Mouse (Mus musculus) kidney, adult 2 months (tissue): ENCODE measurements around the gene Bub3. TPM values are rescaled to one million over a fixed set of nuclear protein-coding genes. Genes with fewer than 3 reads are reported as not detected.
A peak's percentile ranks its signal among the peaks of the same experiment; 100 is the strongest.

Source experiments
- DNase-seq: peaks from one replicate; pipeline ENCODE4 v3.0.0; 2021
- H3K27ac ChIP-seq: fragments of 200-500 bp; 2 replicates; pipeline ENCODE4 v1.5.1; 2012; ENCODE audit warnings: low read depth, low read length, control low read depth, inconsistent platforms; ENCODE audit not compliant: insufficient read depth
- H3K27me3 ChIP-seq: fragments of 200-500 bp; replicated peaks from 2 replicates; pipeline ENCODE4 v1.6.1; 2012; ENCODE audit warnings: mild to moderate bottlenecking, moderate library complexity, low read length, inconsistent platforms; ENCODE audit not compliant: control insufficient read depth, insufficient read depth
- H3K36me3 ChIP-seq: fragments of 200-500 bp; 2 replicates; pipeline ENCODE4 v1.6.1; 2012; ENCODE audit warnings: mild to moderate bottlenecking, moderate library complexity, low read length, inconsistent platforms; ENCODE audit not compliant: control insufficient read depth, insufficient read depth
- H3K4me1 ChIP-seq: fragments of 200-500 bp; 2 replicates; pipeline ENCODE4 v1.6.1; 2011; ENCODE audit warnings: low read length; ENCODE audit not compliant: control insufficient read depth, insufficient read depth
- H3K4me3 ChIP-seq: fragments of 200-500 bp; 2 replicates; pipeline ENCODE4 v1.5.1; 2011; ENCODE audit warnings: mild to moderate bottlenecking, low read depth, low read length, control low read depth; ENCODE audit not compliant: insufficient read depth
- CTCF ChIP-seq: fragments of 200-500 bp; conservative IDR thresholded peaks from 2 replicates; pipeline ENCODE4 v1.5.1; 2011; ENCODE audit warnings: low read depth, mild to moderate bottlenecking, control low read depth, low read length, moderate library complexity, mixed read lengths; ENCODE audit not compliant: insufficient read depth, insufficient read length
- POLR2A ChIP-seq: fragments of 200-500 bp; IDR thresholded peaks from one replicate; pipeline ENCODE4 v1.6.1; 2011; ENCODE audit warnings: low read depth, low read length, control low read depth
- WGBS: fragments of 180-500 bp; shearing (Covaris S2); methylation state at CpG from one replicate; pipeline ENCODE4 v1.1.7; 2018; 5-methylcytosine and 5-hydroxymethylcytosine counted together
- polyA plus RNA-seq: library from polyadenylated mRNA; depleted of rRNA; stranded (reverse); fragments of >200 nt; gene quantifications from 2 replicates; pipeline ENCODE4 v1.2.3, GENCODE M21; 2012; rRNA removed

The Bub3 gene
- 50.4 and 51.2 TPM in 2 replicates for polyA plus RNA-seq

DNA sequence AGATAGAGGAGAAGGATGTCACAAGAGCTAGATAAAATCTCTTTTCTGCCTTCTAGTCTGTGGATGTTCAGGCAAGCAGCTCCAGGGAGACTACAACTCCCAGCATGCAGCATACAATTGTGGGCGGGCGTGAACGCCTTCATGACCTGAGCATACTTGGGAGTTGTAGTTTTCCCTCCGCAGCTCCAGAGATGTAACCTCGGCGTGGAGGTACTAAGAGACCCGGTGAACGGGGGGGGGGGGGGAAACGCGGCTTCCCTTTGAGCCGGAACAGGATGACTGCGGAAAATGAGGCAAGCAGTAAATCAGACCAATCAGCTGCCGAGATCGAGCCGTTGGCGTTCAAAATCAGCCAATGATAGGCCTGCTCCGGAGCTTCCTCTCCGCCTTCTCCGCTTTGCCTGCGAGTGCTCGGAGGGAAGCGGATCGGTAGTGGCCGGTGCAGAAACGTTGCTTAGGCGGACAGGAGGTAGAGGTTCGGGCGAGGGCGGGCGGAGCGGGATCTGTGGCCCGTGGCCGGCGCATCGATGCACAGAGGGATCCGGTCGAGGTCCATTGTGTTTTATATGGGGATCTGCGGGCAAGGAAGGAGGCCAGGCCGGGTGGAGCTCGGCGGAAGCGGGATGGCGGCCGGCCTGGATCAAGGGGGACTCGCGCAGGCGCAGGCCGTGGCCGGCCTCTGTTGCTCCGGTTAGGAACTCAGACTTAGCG, at the start of gene Bub3:
TSS of gene Bub3 (plus strand) at position 237 of the 711 bp plus-strand sequence.
- Histone ChIP-seq H3K27me3 (peaks cover 5% of the 10 kb centered on the region; the same call in 1 of the 2 replicates), H3K27ac (peak within 1 kb of the TSS; percentile 82), H3K36me3 (no peaks in the 10 kb centered on the region; the same call in none of the 2 replicates), H3K4me3 (peak within 1 kb of the TSS; percentile 90), H3K4me1 (0 out of 2 replicates have a peak, but pooled peaks cover 2% of the 10 kb centered on the region)
- under 1% methylated on average over 50 of the region's 51 CpGs for WGBS
- DNase-seq = peak; percentile 97
- no peak for TF ChIP-seq CTCF
- TF ChIP-seq POLR2A = peak; percentile 69

DNA sequence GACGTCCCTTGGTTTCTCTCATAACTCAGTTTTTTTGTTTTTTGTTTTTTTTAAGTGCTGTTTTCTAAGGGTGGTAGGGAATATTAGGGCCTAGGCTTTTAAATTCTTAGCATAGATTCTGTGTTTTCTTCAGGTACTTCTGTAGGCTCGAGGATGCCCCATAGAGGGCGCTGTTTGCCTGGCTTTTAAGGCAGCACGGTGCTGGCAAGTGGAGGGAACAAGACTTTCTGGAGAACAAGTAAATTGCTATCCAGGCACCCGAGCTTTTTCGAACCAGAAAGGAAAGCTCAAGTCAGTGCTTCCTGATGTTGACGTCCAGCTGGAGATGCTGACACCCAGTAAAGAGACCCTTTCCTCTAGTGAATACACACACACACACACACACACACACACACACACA, 20.0 kb upstream of the Bub3 start:
- Histone ChIP-seq H3K27ac (no peak overlapping the region), H3K4me3 (no peak overlapping the region), H3K4me1 (no peaks in the 10 kb centered on the region; the same call in 1 of the 2 replicates), H3K36me3 (no peaks in the 10 kb centered on the region), H3K27me3 (peaks cover 19% of the 10 kb centered on the region)
- 1% methylated on average over 7 of the region's 7 CpGs for WGBS
- DNase-seq = peak; percentile 85
- TF ChIP-seq CTCF (peak; percentile 87), POLR2A (no peak)

DNA sequence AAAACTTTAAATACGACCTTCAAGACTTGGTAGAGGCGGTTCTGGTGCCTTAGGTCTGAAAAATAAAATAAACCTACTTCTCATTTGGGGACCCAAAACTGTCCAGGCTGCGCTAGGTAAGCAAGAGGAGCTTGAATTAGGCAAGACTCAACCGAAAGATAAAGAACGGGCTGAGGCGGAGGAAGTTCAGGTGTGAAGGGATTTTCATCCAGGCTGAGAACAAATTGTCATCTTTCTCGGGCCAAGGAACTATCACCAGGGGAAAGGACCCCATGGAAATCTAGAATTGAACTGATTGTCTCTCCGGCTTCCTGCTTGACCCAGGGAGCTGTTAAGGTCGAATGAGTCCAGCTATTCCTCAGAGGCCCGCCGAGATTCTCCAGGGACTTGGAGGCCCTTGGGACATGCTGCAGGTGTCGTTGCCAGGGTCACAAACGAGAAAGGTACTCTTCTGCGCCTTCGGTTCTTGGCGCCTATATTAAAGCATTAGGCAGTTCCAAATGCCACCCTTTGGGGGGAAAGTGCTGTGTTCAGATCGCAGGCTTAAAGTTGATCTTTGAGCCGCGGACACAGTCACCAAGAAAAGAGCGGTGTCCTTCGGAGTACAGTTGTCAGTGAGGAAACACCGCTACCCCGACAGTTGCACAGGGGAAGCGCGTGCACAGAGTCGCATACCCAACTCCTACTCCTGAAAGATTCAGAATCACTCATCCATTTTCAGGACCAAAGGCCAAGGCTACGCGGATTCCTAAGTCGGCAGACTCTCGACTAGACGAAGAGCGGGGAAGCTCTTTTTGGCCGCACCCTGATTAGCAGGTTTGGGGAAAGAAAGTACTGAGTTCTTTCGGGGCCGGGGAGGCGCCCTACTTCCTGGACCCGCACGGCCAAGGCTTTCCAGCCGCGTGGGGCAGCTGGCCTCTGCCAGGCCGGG, 18.6 kb upstream of the Bub3 start:
- Histone ChIP-seq H3K27ac (no peak overlapping the region), H3K27me3 (peaks cover 19% of the 10 kb centered on the region), H3K4me1 (no peaks in the 10 kb centered on the region; the same call in 1 of the 2 replicates), H3K36me3 (no peaks in the 10 kb centered on the region), H3K4me3 (no peak overlapping the region)
- WGBS = 3% methylated on average over 41 of the region's 41 CpGs
- no peak for TF ChIP-seq CTCF
- TF ChIP-seq POLR2A = no peak
- peak; percentile 23 for DNase-seq

DNA sequence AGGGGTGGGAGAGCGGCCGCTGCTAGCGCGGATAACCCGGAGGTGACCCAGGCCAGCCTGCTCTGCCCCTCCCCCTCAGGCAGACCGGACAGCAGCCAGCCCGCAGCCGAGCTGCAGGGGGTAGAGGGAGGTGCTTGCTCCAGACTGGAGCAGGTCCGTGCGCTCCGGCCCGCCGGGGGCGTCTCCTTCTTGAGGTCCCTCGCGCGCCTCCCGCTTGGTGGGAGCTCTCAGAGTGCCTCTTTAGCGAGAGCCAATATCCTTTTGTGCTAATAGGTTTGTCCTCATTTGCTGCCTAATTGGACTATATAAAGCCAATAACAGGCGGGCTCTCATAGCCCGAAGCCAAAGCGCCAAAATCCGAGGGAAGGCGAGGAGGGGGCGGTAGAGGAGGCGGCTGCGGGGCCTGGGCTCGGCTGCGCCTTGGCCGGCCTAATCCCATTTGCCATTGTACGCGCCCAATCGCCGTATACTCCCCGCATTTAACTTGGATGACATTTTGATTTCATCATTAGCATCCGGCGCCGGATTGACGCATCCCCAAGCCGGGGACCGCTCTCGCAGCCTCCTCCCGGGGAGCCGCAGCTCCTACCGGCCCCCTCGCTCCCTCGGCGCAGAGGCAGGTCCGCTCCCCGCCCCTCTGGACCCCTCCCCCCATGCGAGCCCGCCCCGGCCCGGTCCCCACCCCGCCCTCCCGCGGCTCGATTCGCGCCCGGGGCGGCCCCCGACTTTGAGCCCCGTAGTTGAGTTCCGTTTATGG, 17.7 kb upstream of the Bub3 start, which contains the start of gene Hmx3:
TSS of gene Hmx3 (plus strand) at position 753 of the 757 bp plus-strand sequence.
- peak; percentile 25 for DNase-seq
- WGBS = 2% methylated on average over 64 of the region's 65 CpGs
- Histone ChIP-seq H3K27me3 (peaks cover 19% of the 10 kb centered on the region), H3K27ac (no peak within 1 kb of the TSS), H3K36me3 (no peaks in the 10 kb centered on the region), H3K4me3 (peak within 1 kb of the TSS; percentile 6; the same call in 1 of the 2 replicates), H3K4me1 (no peaks in the 10 kb centered on the region; the same call in 1 of the 2 replicates)
- TF ChIP-seq POLR2A = no peak
- no peak for TF ChIP-seq CTCF

DNA sequence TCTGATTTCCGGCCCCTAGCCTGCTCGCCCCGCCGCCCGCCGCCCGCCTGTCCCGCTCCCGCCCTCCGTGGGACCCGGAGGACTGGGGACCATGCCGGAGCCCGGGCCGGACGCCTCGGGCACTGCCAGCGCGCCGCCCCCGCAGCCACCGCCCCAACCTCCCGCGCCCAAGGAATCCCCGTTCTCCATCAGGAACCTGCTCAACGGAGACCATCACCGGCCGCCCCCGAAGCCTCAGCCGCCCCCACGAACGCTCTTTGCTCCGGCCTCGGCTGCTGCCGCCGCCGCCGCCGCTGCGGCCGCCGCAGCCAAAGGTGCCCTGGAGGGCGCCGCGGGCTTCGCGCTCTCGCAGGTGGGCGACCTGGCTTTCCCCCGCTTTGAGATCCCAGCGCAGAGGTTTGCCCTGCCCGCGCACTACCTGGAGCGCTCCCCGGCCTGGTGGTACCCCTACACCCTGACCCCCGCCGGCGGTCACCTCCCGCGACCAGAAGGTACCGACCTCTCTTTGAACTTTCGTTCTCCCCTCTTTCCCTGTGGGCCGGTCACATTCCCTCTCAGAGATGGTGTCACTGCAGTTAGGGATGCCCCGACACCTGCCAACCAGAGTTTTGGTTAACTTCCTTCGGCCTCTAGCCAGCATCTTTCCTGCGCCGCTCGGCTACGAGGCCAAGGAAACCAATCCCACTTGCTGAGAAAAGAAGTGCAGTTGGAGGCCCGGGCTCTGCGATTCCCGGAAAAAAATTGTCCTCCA, 17.0 kb upstream of the Bub3 start:
- Histone ChIP-seq H3K4me3 (no peak overlapping the region; the same call in 1 of the 2 replicates), H3K27me3 (peaks cover 20% of the 10 kb centered on the region), H3K27ac (no peak overlapping the region), H3K36me3 (no peaks in the 10 kb centered on the region), H3K4me1 (no peaks in the 10 kb centered on the region; the same call in 1 of the 2 replicates)
- no peak for DNase-seq
- WGBS = 2% methylated on average over 67 of the region's 71 CpGs
- no peak for TF ChIP-seq POLR2A
- TF ChIP-seq CTCF = no peak
